Mouse (Mus musculus): Measurements from ENCODE around the gene Nostrin. TPM values are rescaled to one million over a fixed set of nuclear protein-coding genes. Genes with fewer than 3 reads are reported as not detected.

Gene Nostrin
- polyA plus RNA-seq, 1 experiment from 2014 or later, result 7.3 TPM

DNA sequence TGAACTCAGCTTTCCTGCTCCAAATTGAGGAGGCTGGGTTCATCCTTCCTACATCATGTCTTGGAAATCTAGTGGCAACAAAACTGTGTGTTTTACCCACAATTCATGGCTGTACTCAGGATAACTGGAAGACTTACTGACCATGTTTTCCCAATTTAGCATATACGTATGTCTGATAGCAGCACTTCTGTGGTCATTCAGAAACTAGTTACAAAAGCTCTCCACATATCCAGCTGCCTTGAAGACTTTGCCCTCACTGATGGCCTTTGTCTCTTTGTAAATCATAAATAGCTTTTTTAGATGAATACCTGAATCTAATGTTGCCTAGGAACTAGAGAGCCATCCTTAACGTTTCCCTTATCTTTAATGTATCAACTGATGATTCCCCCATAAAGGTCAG, 94.5 kb downstream of the Nostrin start:
- H3K36me3 ChIP-seq (replicated peaks), result no peaks in the 10 kb centered on the region
- no peak overlapping the region for H3K4me2 ChIP-seq
- H3K27ac ChIP-seq (replicated peaks), result no peak overlapping the region
- no peak for ATAC-seq (ENCODE audit: insufficient read depth)
- no peak overlapping the region for H3K9ac ChIP-seq
- H3K4me3 ChIP-seq (replicated peaks), result no peak overlapping the region
- H3K4me1 ChIP-seq (replicated peaks), result no peaks in the 10 kb centered on the region
- WGBS (ENCODE audit: insufficient replicate concordance), result 57% methylated on average over 2 of the region's 2 CpGs
- H3K27me3 ChIP-seq, result no peaks in the 10 kb centered on the region
- H3K9me3 ChIP-seq (replicated peaks), result no peaks in the 10 kb centered on the region

DNA sequence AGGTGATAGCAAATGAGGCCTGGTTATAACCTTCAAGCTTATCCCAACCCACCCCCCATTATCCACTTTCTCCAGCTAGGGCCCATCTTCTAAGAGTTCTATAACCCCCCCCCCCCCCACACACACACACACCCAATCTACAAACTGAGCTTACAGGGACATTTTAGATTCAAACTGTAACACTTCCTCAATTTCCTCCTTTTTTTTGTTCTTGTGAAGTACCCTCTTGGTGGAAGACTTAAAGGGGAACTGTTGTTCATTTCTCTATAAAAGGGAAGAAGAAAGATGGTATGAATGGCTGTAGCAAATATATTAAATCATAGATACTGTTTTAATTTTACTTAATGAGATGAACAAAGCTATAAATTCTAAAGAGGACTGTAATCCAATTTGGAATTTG, 96.5 kb downstream of the Nostrin start:
- Histone ChIP-seq H3K9me3 (replicated peaks) (no peaks in the 10 kb centered on the region), H3K4me3 (replicated peaks) (no peak overlapping the region), H3K36me3 (replicated peaks) (no peaks in the 10 kb centered on the region), H3K27me3 (no peaks in the 10 kb centered on the region), H3K4me2 (no peak overlapping the region), H3K27ac (replicated peaks) (no peak overlapping the region), H3K9ac (no peak overlapping the region), H3K4me1 (replicated peaks) (no peaks in the 10 kb centered on the region)
- no peak for ATAC-seq (ENCODE audit: insufficient read depth)

DNA sequence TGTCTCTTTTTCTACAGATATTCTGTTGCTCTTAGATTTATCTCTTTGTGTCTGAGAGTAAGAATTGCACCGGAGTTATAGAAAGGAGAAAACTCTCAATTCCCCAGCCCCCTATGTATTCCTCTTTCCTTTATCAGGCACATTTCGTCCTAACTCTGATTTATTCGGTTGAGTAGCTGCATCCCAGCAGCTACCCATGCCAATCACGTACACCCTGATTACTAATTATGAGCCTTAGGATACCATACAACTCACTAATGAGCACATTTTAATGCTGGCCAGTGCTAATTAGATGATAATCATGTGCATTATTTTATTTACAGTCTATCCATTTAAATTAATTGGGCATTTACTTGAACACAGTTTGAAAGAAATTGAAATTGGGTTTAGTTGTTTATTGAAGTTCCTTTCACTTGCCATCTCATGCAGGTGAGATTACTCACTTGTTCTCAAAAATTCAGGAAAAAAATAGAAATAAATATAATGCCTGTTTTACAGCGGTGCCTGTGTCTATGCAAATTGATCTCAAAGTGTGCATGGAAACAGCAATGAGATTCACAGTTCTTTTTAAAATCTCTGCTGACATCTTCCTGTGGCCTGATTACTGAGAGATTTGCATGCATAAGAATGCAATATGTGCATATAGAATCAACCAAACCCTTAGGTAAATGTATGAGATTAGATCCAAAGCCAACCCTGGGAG, 99.5 kb downstream of the Nostrin start:
- Histone ChIP-seq H3K36me3 (replicated peaks) (no peaks in the 10 kb centered on the region), H3K27ac (replicated peaks) (no peak overlapping the region), H3K4me2 (no peak overlapping the region), H3K9me3 (replicated peaks) (no peaks in the 10 kb centered on the region), H3K9ac (no peak overlapping the region), H3K4me3 (replicated peaks) (no peak overlapping the region), H3K4me1 (replicated peaks) (no peaks in the 10 kb centered on the region), H3K27me3 (no peaks in the 10 kb centered on the region)
- ATAC-seq (ENCODE audit: insufficient read depth), result no peak
- whole genome bisulfite sequencing (ENCODE audit: insufficient replicate concordance), result 67% methylated on average over 5 of the region's 5 CpGs

Other genes starting within 250 kb of the Nostrin start
- gene Spc25, start 70.4 kb downstream of the Nostrin start, polyA plus RNA-seq (2015; fragmentation: Nextera tagmentation; extraction: Ambion mirVana), result 122 and 131 TPM in 2 replicates
- not detected in 2 replicates for gene G6pc2, start 75.3 kb downstream of the Nostrin start, polyA plus RNA-seq (2015; fragmentation: Nextera tagmentation; extraction: Ambion mirVana)
- 12.5 and 14.0 TPM in 2 replicates for gene Abcb11, start 206.8 kb downstream of the Nostrin start, polyA plus RNA-seq (2015; fragmentation: Nextera tagmentation; extraction: Ambion mirVana)
- gene Dhrs9, start 244.6 kb downstream of the Nostrin start, polyA plus RNA-seq (2015; fragmentation: Nextera tagmentation; extraction: Ambion mirVana), result 0.23 and 0.24 TPM in 2 replicates